Mouse (Mus musculus): ENCODE data around the gene Lrp1.

- TF ChIP-seq POLR2A (IDR thresholded peaks at IDR 0.05; ENCODE audit: control insufficient read depth in 1 of 2, insufficient read depth in 1 of 2, low read depth in 1 of 2, low read length in 2 of 2, poor library complexity in 1 of 2), result no peak
- no peak for TF ChIP-seq CHD1 (IDR thresholded peaks at IDR 0.05; ENCODE audit: low read depth, low read length)
- no peak for TF ChIP-seq USF2 (IDR thresholded peaks at IDR 0.05; ENCODE audit: borderline replicate concordance in 1 of 2, insufficient read depth in 1 of 2, low read depth in 1 of 2, low read length in 2 of 2)
- no peak for TF ChIP-seq GABPA (IDR thresholded peaks at IDR 0.05; ENCODE audit: low read depth, low read length)
These were observed 78.9 kb downstream of the Lrp1 start for GRCm38 (mm10) chr10:127542084-127542483.

Measured in MEL (cell line).